Mouse (Mus musculus): Measurements from ENCODE around the gene 4933415A04Rik. TPM values are rescaled to one million over a fixed set of nuclear protein-coding genes. Genes with fewer than 3 reads are reported as not detected.

Gene 4933415A04Rik
- polyA plus RNA-seq, 1 experiment = 1.0 TPM

DNA sequence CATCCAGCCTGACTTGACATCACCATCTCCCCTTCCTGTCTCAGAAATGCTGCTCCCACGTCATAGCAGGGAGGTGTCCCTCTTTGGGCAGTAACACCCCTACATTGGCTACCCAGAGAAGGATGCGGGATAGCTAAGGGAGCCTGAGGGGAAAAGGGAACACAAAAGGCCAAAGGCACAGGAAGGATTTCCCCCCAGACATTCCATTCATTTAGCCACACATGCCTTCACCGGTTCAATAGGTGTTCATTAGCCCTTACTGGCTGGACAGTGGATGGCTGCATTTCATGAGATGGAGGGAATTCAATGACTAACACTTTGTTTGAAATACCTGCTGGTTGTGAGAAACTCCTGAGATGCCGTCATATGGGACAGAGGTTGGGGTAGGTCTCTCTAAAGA lies 40.2 kb upstream of the 4933415A04Rik start:
- H3K27ac ChIP-seq (ENCODE audit: insufficient read depth, low read depth, low read length) = peak overlapping the region; percentile 39; the same call in 1 of the 2 replicates
- H3K4me1 ChIP-seq (ENCODE audit: control insufficient read depth, insufficient read depth, insufficient read length, low read length) = peaks cover 39% of the 10 kb centered on the region
- WGBS = 87% methylated on average over 4 of the region's 4 CpGs

GRCm38 (mm10) chr11:43548148-43548547 lies 38.7 kb upstream of the 4933415A04Rik start:
- WGBS = 14% methylated on average over 7 of the region's 7 CpGs
- no peaks in the 10 kb centered on the region for H3K36me3 ChIP-seq (ENCODE audit: control insufficient read depth, insufficient read depth, low read length)
- H3K4me3 ChIP-seq (ENCODE audit: low read depth, low read length) = no peak overlapping the region
- no peaks in the 10 kb centered on the region for H3K27me3 ChIP-seq (ENCODE audit: control insufficient read depth, insufficient read depth, low read length)
- H3K4me1 ChIP-seq (ENCODE audit: control insufficient read depth, insufficient read depth, insufficient read length, low read length) = peaks cover 46% of the 10 kb centered on the region
- peak overlapping the region; percentile 96 for H3K27ac ChIP-seq (ENCODE audit: insufficient read depth, low read depth, low read length)
- TF ChIP-seq POLR2A (IDR thresholded peaks at IDR 0.05; ENCODE audit: low read depth, low read length) (no peak), CTCF (IDR thresholded peaks at IDR 0.05; ENCODE audit: extremely low read depth, insufficient read length, insufficient replicate concordance, low read depth, low read length) (no peak)

More for the DNA sequence above, 40.2 kb upstream of the 4933415A04Rik start:
- Histone ChIP-seq H3K27me3 (ENCODE audit: control insufficient read depth, insufficient read depth, low read length) (no peaks in the 10 kb centered on the region), H3K36me3 (ENCODE audit: control insufficient read depth, insufficient read depth, low read length) (no peaks in the 10 kb centered on the region), H3K4me3 (ENCODE audit: low read depth, low read length) (no peak overlapping the region)
- no peak for TF ChIP-seq CTCF (IDR thresholded peaks at IDR 0.05; ENCODE audit: extremely low read depth, insufficient read length, insufficient replicate concordance, low read depth, low read length)
- TF ChIP-seq POLR2A (IDR thresholded peaks at IDR 0.05; ENCODE audit: low read depth, low read length) = no peak

DNA sequence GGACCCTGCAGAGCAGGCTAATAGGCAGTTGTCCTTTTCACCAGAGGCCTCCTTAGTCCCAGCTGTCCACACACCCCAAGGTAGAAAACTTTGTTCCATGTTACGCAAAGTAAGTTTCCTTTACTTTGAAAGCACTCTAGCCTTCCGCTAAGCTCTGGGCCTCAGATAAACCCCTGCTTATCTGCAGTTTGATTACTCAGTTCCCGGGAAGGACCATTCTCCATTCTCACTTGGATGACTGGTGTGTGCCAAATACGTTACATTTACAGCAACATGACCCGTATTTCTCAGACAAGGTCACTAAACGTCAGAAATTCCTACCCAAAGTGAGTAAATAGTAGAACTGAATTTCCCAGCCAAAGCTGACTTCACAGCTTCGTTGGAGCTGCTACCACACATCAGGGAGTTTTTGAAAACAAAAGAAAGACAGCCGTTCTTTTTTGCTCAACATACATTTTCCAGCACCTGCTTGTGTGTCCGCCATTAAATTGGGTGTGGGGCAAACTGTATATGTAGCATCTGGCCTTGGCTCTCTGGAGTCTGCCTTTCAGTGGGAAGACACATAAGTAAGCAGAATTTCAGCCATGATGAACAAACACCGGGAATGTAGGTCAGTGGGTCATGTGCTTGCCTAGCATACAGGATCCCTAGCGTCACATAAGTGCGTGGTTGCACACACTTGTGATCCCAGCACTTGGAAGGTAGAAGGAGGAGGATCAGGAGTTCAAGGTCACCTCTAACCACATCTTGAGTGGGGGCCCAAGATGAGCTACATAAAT lies 38.0 kb upstream of the 4933415A04Rik start:
- TF ChIP-seq CTCF (IDR thresholded peaks at IDR 0.05; ENCODE audit: extremely low read depth, insufficient read length, insufficient replicate concordance, low read depth, low read length) (no peak), POLR2A (IDR thresholded peaks at IDR 0.05; ENCODE audit: low read depth, low read length) (no peak)
- H3K4me3 ChIP-seq (ENCODE audit: low read depth, low read length) = no peak overlapping the region
- WGBS = 17% methylated on average over 12 of the region's 12 CpGs
- H3K27me3 ChIP-seq (ENCODE audit: control insufficient read depth, insufficient read depth, low read length) = no peaks in the 10 kb centered on the region
- H3K4me1 ChIP-seq (ENCODE audit: control insufficient read depth, insufficient read depth, insufficient read length, low read length) = peaks cover 46% of the 10 kb centered on the region
- peak overlapping the region; percentile 96 for H3K27ac ChIP-seq (ENCODE audit: insufficient read depth, low read depth, low read length)
- H3K36me3 ChIP-seq (ENCODE audit: control insufficient read depth, insufficient read depth, low read length) = no peaks in the 10 kb centered on the region

DNA sequence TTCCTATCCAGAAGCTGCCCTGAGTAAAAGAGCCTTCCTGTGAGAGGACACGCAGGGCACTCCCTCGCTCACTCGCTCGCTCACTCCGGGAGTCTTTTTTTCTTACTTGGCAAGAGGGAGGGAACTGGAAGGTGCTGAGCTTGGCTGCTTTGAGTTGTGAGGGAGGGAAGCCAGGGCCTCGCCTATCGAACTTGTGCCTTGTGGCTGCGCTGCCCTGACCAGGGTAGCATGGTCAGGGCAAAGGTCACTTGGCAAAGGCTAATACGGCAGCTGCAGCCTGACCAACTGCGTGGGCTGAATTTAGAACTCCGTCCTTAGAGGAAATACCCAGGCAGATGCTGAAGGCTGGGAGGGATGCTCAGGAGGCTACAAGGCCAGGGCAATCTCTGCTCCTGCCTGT lies 37.1 kb upstream of the 4933415A04Rik start:
- Histone ChIP-seq H3K27ac (ENCODE audit: insufficient read depth, low read depth, low read length) (peak overlapping the region; percentile 96), H3K4me3 (ENCODE audit: low read depth, low read length) (no peak overlapping the region), H3K27me3 (ENCODE audit: control insufficient read depth, insufficient read depth, low read length) (no peaks in the 10 kb centered on the region), H3K4me1 (ENCODE audit: control insufficient read depth, insufficient read depth, insufficient read length, low read length) (peaks cover 46% of the 10 kb centered on the region), H3K36me3 (ENCODE audit: control insufficient read depth, insufficient read depth, low read length) (no peaks in the 10 kb centered on the region)
- WGBS = 22% methylated on average over 11 of the region's 11 CpGs
- TF ChIP-seq CTCF (IDR thresholded peaks at IDR 0.05; ENCODE audit: extremely low read depth, insufficient read length, insufficient replicate concordance, low read depth, low read length) (no peak), POLR2A (IDR thresholded peaks at IDR 0.05; ENCODE audit: low read depth, low read length) (peak; percentile 50; the same call in 1 of the 2 replicates)

DNA sequence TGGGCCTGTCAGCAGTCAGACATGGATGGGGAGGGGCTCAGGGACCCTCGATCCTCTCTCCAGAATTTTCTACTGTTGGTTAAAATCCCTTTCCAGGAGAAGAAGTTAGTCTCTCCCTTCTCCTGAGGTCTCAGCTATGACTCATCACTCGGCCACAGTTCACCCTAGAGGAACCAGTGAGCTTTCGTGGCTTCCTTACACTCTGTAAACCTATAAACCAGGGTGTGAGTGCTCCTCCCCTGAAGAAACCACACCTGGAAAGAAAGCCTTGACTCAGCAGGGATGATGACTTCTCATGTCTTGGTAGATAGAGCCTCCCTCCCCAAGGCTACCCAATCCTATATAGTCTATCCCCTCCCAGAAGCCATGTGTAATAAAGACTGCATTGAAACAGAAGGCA lies 35.1 kb upstream of the 4933415A04Rik start:
- WGBS = 27% methylated on average over 3 of the region's 3 CpGs
- Histone ChIP-seq H3K27me3 (ENCODE audit: control insufficient read depth, insufficient read depth, low read length) (no peaks in the 10 kb centered on the region), H3K4me1 (ENCODE audit: control insufficient read depth, insufficient read depth, insufficient read length, low read length) (peaks cover 34% of the 10 kb centered on the region), H3K27ac (ENCODE audit: insufficient read depth, low read depth, low read length) (peak overlapping the region; percentile 84), H3K36me3 (ENCODE audit: control insufficient read depth, insufficient read depth, low read length) (no peaks in the 10 kb centered on the region), H3K4me3 (ENCODE audit: low read depth, low read length) (no peak overlapping the region)
- TF ChIP-seq CTCF (IDR thresholded peaks at IDR 0.05; ENCODE audit: extremely low read depth, insufficient read length, insufficient replicate concordance, low read depth, low read length) (no peak), POLR2A (IDR thresholded peaks at IDR 0.05; ENCODE audit: low read depth, low read length) (no peak)

GRCm38 (mm10) chr11:43552675-43553074 lies 34.2 kb upstream of the 4933415A04Rik start:
- no peaks in the 10 kb centered on the region for H3K36me3 ChIP-seq (ENCODE audit: control insufficient read depth, insufficient read depth, low read length)
- 85% methylated on average over 6 of the region's 6 CpGs for WGBS
- no peak overlapping the region for H3K4me3 ChIP-seq (ENCODE audit: low read depth, low read length)
- no peak overlapping the region for H3K27ac ChIP-seq (ENCODE audit: insufficient read depth, low read depth, low read length)
- H3K27me3 ChIP-seq (ENCODE audit: control insufficient read depth, insufficient read depth, low read length) = no peaks in the 10 kb centered on the region
- peaks cover 34% of the 10 kb centered on the region for H3K4me1 ChIP-seq (ENCODE audit: control insufficient read depth, insufficient read depth, insufficient read length, low read length)
- TF ChIP-seq POLR2A (IDR thresholded peaks at IDR 0.05; ENCODE audit: low read depth, low read length) (no peak), CTCF (IDR thresholded peaks at IDR 0.05; ENCODE audit: extremely low read depth, insufficient read length, insufficient replicate concordance, low read depth, low read length) (no peak)

DNA sequence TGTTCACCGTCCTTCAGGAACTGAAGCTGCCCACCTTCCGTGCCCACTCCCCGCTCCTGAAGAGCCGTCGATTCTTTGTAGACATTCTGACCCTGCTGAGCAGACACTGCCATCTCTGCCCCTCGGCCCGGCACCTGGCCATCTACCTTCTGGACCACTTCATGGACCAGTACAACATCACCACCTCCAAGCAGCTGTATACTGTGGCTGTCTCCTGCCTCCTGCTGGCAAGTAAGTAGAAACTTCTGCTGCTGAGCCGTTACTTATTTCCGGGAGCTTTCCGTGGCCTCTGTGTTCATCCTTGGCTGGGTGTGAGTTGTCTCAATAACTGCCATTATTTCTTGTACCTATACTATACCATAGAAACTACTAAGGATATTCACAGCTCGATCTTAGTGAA lies 30.3 kb upstream of the 4933415A04Rik start:
- H3K36me3 ChIP-seq (ENCODE audit: control insufficient read depth, insufficient read depth, low read length) = peaks cover 13% of the 10 kb centered on the region
- no peaks in the 10 kb centered on the region for H3K27me3 ChIP-seq (ENCODE audit: control insufficient read depth, insufficient read depth, low read length)
- no peak overlapping the region for H3K27ac ChIP-seq (ENCODE audit: insufficient read depth, low read depth, low read length)
- no peak for TF ChIP-seq POLR2A (IDR thresholded peaks at IDR 0.05; ENCODE audit: low read depth, low read length)
- peak; percentile 60; the same call in 1 of the 2 replicates for TF ChIP-seq CTCF (IDR thresholded peaks at IDR 0.05; ENCODE audit: extremely low read depth, insufficient read length, insufficient replicate concordance, low read depth, low read length)
- 83% methylated on average over 11 of the region's 11 CpGs for WGBS
- H3K4me1 ChIP-seq (ENCODE audit: control insufficient read depth, insufficient read depth, insufficient read length, low read length) = peaks cover 8% of the 10 kb centered on the region; the same call in 1 of the 2 replicates
- H3K4me3 ChIP-seq (ENCODE audit: low read depth, low read length) = no peak overlapping the region

Data from small intestine, adult 2 months (tissue).